Mouse (Mus musculus): ENCODE results near the gene Ulk3.

- TF ChIP-seq USF2 (conservative IDR thresholded peaks at IDR 0.05; ENCODE audit: low read depth, low read length) (no peak), CTCF (conservative IDR thresholded peaks at IDR 0.05 in 1 of 2, IDR thresholded peaks at IDR 0.05 in 1 of 2; ENCODE audit: low read depth in 2 of 2, low read length in 2 of 2) (no peak), POLR2A (IDR thresholded peaks at IDR 0.05; ENCODE audit: low read depth, low read length) (0 out of 2 replicates have a peak, but pooled peaks have one; percentile 32), JUND (conservative IDR thresholded peaks at IDR 0.05; ENCODE audit: low read depth, low read length) (no peak), ELF1 (IDR thresholded peaks at IDR 0.05; ENCODE audit: low read depth, low read length) (no peak), SIN3A (IDR thresholded peaks at IDR 0.05; ENCODE audit: low read length) (no peak)
These were observed 30.6 kb upstream of the Ulk3 start for GRCm38 (mm10) chr9:57558625-57559024.

Data from CH12.LX (cell line).